Mouse (Mus musculus) ES-E14 (cell line): ENCODE results near the gene Ms4a2. TPM values are rescaled to one million over a fixed set of nuclear protein-coding genes. Genes with fewer than 3 reads are reported as not detected.

Source experiments
- DNase-seq: peaks from one replicate; pipeline ENCODE4 v3.0.0-alpha.2; 2013; ENCODE audit warnings: low read depth, low spot score
- H3K27ac ChIP-seq: 2 replicates; pipeline ENCODE4 v1.5.1; 2012; ENCODE audit warnings: low read depth, mild to moderate bottlenecking, low read length, moderate library complexity, mixed read lengths; ENCODE audit not compliant: poor library complexity, insufficient read depth, severe bottlenecking
- H3K36me3 ChIP-seq: 2 replicates; pipeline ENCODE4 v1.6.1; 2012; ENCODE audit warnings: mild to moderate bottlenecking, low read length, moderate library complexity, mixed read lengths; ENCODE audit not compliant: control insufficient read depth, poor library complexity, insufficient read depth, severe bottlenecking
- H3K4me1 ChIP-seq, 2 experiments: fragments of 150-350 bp in 1 of 2; sonication (generic) in 1 of 2; 2 replicates each; pipeline ENCODE4 v1.6.1; 2012; ENCODE audit warnings: low read length in 2 of 2, mild to moderate bottlenecking in 1 of 2, mixed read lengths in 1 of 2; ENCODE audit not compliant: control insufficient read depth in 2 of 2, insufficient read depth in 2 of 2, poor library complexity in 1 of 2
- H3K4me3 ChIP-seq, 2 experiments: fragments of 150-350 bp in 1 of 2; sonication (generic) in 1 of 2; 2 replicates each; pipeline ENCODE4 v1.5.1; 2012; ENCODE audit warnings: low read length in 2 of 2, low read depth in 1 of 2, mild to moderate bottlenecking in 1 of 2, mixed read lengths in 1 of 2; ENCODE audit not compliant: insufficient read depth in 1 of 2, poor library complexity in 1 of 2, severe bottlenecking in 1 of 2
- H3K9ac ChIP-seq: 2 replicates; pipeline ENCODE4 v1.6.1; 2012; ENCODE audit warnings: low read depth, mild to moderate bottlenecking, low read length, mixed read lengths; ENCODE audit not compliant: poor library complexity, insufficient read depth, severe bottlenecking
- H3K9me3 ChIP-seq: fragments of 150-350 bp; sonication (generic); 2 replicates; pipeline ENCODE4 v1.6.1; 2012; ENCODE audit warnings: low read depth, mild to moderate bottlenecking, low read length; ENCODE audit not compliant: control insufficient read depth, insufficient read depth
- CHD2 ChIP-seq: IDR thresholded peaks from 2 replicates; pipeline ENCODE4 v1.6.1; 2014; ENCODE audit warnings: mild to moderate bottlenecking, low read depth, low read length, inconsistent platforms
- MAFK ChIP-seq: IDR thresholded peaks from 2 replicates; pipeline ENCODE4 v1.6.1; 2014; ENCODE audit warnings: mild to moderate bottlenecking, low read depth, low read length, inconsistent platforms; ENCODE audit not compliant: insufficient read depth
- ZC3H11A ChIP-seq: IDR thresholded peaks from 2 replicates; pipeline ENCODE4 v1.6.1; 2012; ENCODE audit warnings: low read depth, mild to moderate bottlenecking, inconsistent platforms, low read length, borderline replicate concordance
- ZNF384 ChIP-seq: IDR thresholded peaks from 2 replicates; pipeline ENCODE4 v1.6.1; 2012; ENCODE audit warnings: low read depth, low read length, inconsistent platforms
- in situ Hi-C, 2 experiments: fragments of 600-800 bp; cut with MboI; formaldehyde crosslinking; loops; one replicate each; pipeline ENCODE4 v1.15.1; 2025; ENCODE audit warnings: low sequenced_read_pairs in 2 of 2, inconsistent platforms in 1 of 2; ENCODE audit not compliant: unreplicated experiment in 2 of 2
- total RNA-seq: library from RNA; depleted of rRNA; stranded (reverse); fragments of 300-350 nt; gene quantifications from 2 replicates; pipeline ENCODE4 v1.2.3, GENCODE M21; 2012; rRNA removed

Gene Ms4a2
- total RNA-seq, 1 experiment: not detected

- Histone ChIP-seq H3K4me3 (no peak overlapping the region), H3K9ac (no peak overlapping the region), H3K9me3 (no peaks in the 10 kb centered on the region), H3K4me1 (no peaks in the 10 kb centered on the region), H3K36me3 (no peaks in the 10 kb centered on the region), H3K27ac (no peak overlapping the region)
- in situ Hi-C loops: no loop called here
- DNase-seq: no peak
- TF ChIP-seq MAFK (no peak), CHD2 (no peak), ZC3H11A (no peak), ZNF384 (no peak)
These were observed 48.6 kb downstream of the Ms4a2 start for GRCm38 (mm10) chr19:11574965-11575364.

Other genes with a start within 250 kb of the Ms4a2 start
- not detected in 2 replicates for gene Ms4a4a, start 248.2 kb downstream of the Ms4a2 start, total RNA-seq
- gene Ms4a4c, start 218.9 kb downstream of the Ms4a2 start, total RNA-seq: not detected in 2 replicates
- gene Ms4a4b, start 180.2 kb downstream of the Ms4a2 start, total RNA-seq: not detected in 2 replicates
- gene Ms4a6c, start 154.4 kb downstream of the Ms4a2 start, total RNA-seq: not detected in 2 replicates
- gene Gm8369, start 137.8 kb downstream of the Ms4a2 start, total RNA-seq: not detected in 2 replicates
- not detected in 2 replicates for gene Ms4a6b, start 107.2 kb downstream of the Ms4a2 start, total RNA-seq
- 0.58 and 1.8 TPM in 2 replicates for gene Ms4a4d, start 86.9 kb downstream of the Ms4a2 start, total RNA-seq
- 2.3 and 4.0 TPM in 2 replicates for gene Ms4a6d, start 18.9 kb downstream of the Ms4a2 start, total RNA-seq
- gene Ms4a3, start 17.1 kb upstream of the Ms4a2 start, total RNA-seq: not detected in 2 replicates
- not detected in 2 replicates for gene Oosp2, start 36.8 kb upstream of the Ms4a2 start, total RNA-seq
- not detected in 2 replicates for gene Oosp1, start 67.4 kb upstream of the Ms4a2 start, total RNA-seq
- gene Oosp3, start 73.3 kb upstream of the Ms4a2 start, total RNA-seq: not detected in 2 replicates
- gene Gif, start 123.8 kb upstream of the Ms4a2 start, total RNA-seq: not detected in 2 replicates
- gene Mrpl16, start 146.7 kb upstream of the Ms4a2 start, total RNA-seq: 31.9 and 36.0 TPM in 2 replicates
- gene Stx3, start 195.7 kb upstream of the Ms4a2 start, total RNA-seq: 21.6 and 34.3 TPM in 2 replicates
- not detected in 2 replicates for gene Olfr1417, start 215.5 kb upstream of the Ms4a2 start, total RNA-seq
- gene Olfr1418, start 237.3 kb upstream of the Ms4a2 start, total RNA-seq: not detected in 2 replicates